Mouse (Mus musculus) heart, postnatal 0 days (tissue): ENCODE results near the gene Ppl.

ENCODE experiments used
- CTCF ChIP-seq: IDR thresholded peaks from 2 replicates; pipeline ENCODE4 v1.5.1; 2016; ENCODE audit warnings: antibody characterized with exemption, control low read depth, low read depth
- EP300 ChIP-seq: IDR thresholded peaks from 2 replicates; pipeline ENCODE4 v1.6.1; 2016; ENCODE audit warnings: antibody characterized with exemption, low read depth

DNA sequence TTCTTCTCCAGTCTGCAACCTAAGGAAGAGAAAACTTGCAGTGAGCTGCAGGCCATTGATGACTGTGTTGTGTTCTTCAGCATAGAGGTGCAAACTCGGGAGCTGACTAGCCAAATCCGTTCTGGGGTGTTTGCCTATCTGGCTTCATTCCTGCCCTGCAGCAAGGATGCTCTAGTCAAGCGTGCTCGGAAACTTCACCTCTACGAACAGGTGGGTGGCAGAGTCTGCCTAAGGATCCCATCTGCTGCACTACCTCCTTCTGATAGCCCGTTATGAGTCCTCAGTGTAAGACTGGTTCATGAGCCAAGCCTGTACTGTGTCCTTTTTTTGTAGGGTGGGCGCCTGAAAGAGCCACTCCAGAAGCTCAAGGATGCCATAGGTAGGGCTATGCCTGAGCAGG is 60.2 kb downstream of the Ppl start:
- TF ChIP-seq CTCF, result no peak
- no peak for TF ChIP-seq EP300
